23 mouse cellular contexts compared by ENCODE assay signal in the genomic region with DNA sequence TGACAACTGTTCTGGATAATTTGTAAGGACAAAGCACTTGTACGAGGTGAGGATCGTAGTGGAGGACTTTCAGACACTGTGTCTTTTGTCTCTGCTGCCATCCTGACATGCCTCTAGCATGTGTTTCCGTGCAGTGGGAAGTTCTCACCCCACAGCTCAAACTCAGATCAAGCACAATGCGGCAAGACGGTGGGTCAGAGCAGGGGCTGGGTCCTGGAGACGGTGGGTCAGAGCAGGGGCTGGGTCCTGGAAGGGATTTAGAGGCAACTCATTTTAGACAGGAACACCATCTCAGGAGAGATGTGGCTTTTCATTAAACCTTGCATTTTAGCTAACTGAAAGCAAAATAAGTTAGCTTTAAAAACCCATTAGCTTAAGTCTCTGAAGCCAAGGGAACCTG. TPM values are rescaled to one million over a fixed set of nuclear protein-coding genes. Genes with fewer than 3 reads are reported as not detected.
DNase-seq lines count a peak whose midpoint lies in the region; ATAC-seq and TF ChIP-seq lines count a peak whose summit lies in the region.
"Had no signal": no experiment of that assay in that cellular context is flagged by ENCODE, and none has a peak within 500 bp of the region (broad histone marks: within the 10 kb centered on the region; RNA-seq: fewer than 3 reads in every experiment).

No protein-coding gene starts in this region.

- H3K4me3 ChIP-seq in midbrain, embryonic 10.5 days = no peak overlapping the region
- no peak overlapping the region for H3K4me3 ChIP-seq in midbrain, embryonic 13.5 days (replicated peaks)
- no peak overlapping the region for H3K4me3 ChIP-seq in stomach, postnatal 0 days (ENCODE audit: low read depth, low read length)
- H3K4me3 ChIP-seq: embryonic facial prominence, embryonic 10.5 days; embryonic facial prominence, embryonic 12.5 days; forebrain, embryonic 13.5 days; forebrain, embryonic 15.5 days had no signal

- 89% methylated on average over 6 of the region's 6 CpGs for WGBS in midbrain, embryonic 10.5 days
- 72% methylated on average over 6 of the region's 6 CpGs for WGBS in midbrain, embryonic 13.5 days
- 88% methylated on average over 6 of the region's 6 CpGs for WGBS in stomach, postnatal 0 days

- H3K9ac ChIP-seq in midbrain, embryonic 13.5 days (replicated peaks) = no peak overlapping the region
- H3K9ac ChIP-seq in stomach, postnatal 0 days (ENCODE audit: low read length) = no peak overlapping the region
- H3K9ac ChIP-seq: embryonic facial prominence, embryonic 12.5 days; forebrain, embryonic 13.5 days; forebrain, embryonic 15.5 days had no signal

- no peak for ATAC-seq in midbrain, embryonic 13.5 days
- ATAC-seq in stomach, postnatal 0 days (ENCODE audit: low FRiP score, low TSS enrichment) = no peak
- ATAC-seq: activated CD4-positive, CD25-positive, alpha-beta regulatory T cell, adult 4 months; CD4-positive, CD25-positive, alpha-beta regulatory T cell, adult 4 months; forebrain, embryonic 13.5 days; forebrain, embryonic 15.5 days; Patski had no signal

- DNase-seq in heart, adult 11 months = peak; percentile 76
- DNase-seq in heart, adult 18-20 months = no peak
- peak; percentile 9 for DNase-seq in midbrain, embryonic 10.5 days (ENCODE audit: low spot score)
- peak; percentile 6 for DNase-seq in stomach, postnatal 0 days (ENCODE audit: low spot score)
- DNase-seq: adrenal gland, adult 8-10 months; adrenal gland, postnatal 14 days; adrenal gland, postnatal 36 days; B cell, adult 2 months; cerebellum, adult 11-12 months; cerebellum, adult 2 months; cerebellum, adult 9-10 months; cerebellum, postnatal 25 days had no signal

- H3K4me1 ChIP-seq in midbrain, embryonic 10.5 days = 0 out of 2 replicates have a peak, but pooled peaks cover 9% of the 10 kb centered on the region
- H3K4me1 ChIP-seq in midbrain, embryonic 13.5 days (replicated peaks) = no peaks in the 10 kb centered on the region
- H3K4me1 ChIP-seq in stomach, postnatal 0 days (replicated peaks; ENCODE audit: control insufficient read depth, insufficient read depth) = no peaks in the 10 kb centered on the region
- H3K4me1 ChIP-seq: embryonic facial prominence, embryonic 12.5 days; forebrain, embryonic 13.5 days; forebrain, embryonic 15.5 days had no signal

- H3K27me3 ChIP-seq in midbrain, embryonic 10.5 days (ENCODE audit: low read depth, poor library complexity, severe bottlenecking) = no peaks in the 10 kb centered on the region
- H3K27me3 ChIP-seq in midbrain, embryonic 13.5 days = no peaks in the 10 kb centered on the region; the same call in 1 of the 2 replicates
- H3K27me3 ChIP-seq in stomach, postnatal 0 days (ENCODE audit: control insufficient read depth, insufficient read depth, low read length) = no peaks in the 10 kb centered on the region
- H3K27me3 ChIP-seq: CH12.LX; embryonic facial prominence, embryonic 12.5 days; forebrain, embryonic 13.5 days; forebrain, embryonic 15.5 days had no signal

- H3K36me3 ChIP-seq in midbrain, embryonic 10.5 days = no peaks in the 10 kb centered on the region
- no peaks in the 10 kb centered on the region for H3K36me3 ChIP-seq in midbrain, embryonic 13.5 days
- no peaks in the 10 kb centered on the region for H3K36me3 ChIP-seq in stomach, postnatal 0 days (ENCODE audit: control insufficient read depth, insufficient read depth, low read length)
- H3K36me3 ChIP-seq: embryonic facial prominence, embryonic 10.5 days; embryonic facial prominence, embryonic 12.5 days; forebrain, embryonic 15.5 days; G1E had no signal

- H3K9me3 ChIP-seq in midbrain, embryonic 10.5 days (replicated peaks) = no peaks in the 10 kb centered on the region
- no peaks in the 10 kb centered on the region for H3K9me3 ChIP-seq in midbrain, embryonic 13.5 days
- no peaks in the 10 kb centered on the region for H3K9me3 ChIP-seq in stomach, postnatal 0 days (ENCODE audit: control insufficient read depth, low read length)
- H3K9me3 ChIP-seq: embryonic facial prominence, embryonic 10.5 days; embryonic facial prominence, embryonic 12.5 days; forebrain, embryonic 13.5 days; forebrain, embryonic 15.5 days had no signal

- H3K4me2 ChIP-seq in midbrain, embryonic 13.5 days (replicated peaks) = no peak overlapping the region
- H3K4me2 ChIP-seq in stomach, postnatal 0 days (replicated peaks; ENCODE audit: low read depth) = no peak overlapping the region
- H3K4me2 ChIP-seq: embryonic facial prominence, embryonic 12.5 days; forebrain, embryonic 13.5 days; forebrain, embryonic 15.5 days had no signal

- TF ChIP-seq EP300 in stomach, postnatal 0 days (optimal IDR thresholded peaks at IDR 0.05) = no peak

- H3K27ac ChIP-seq in midbrain, embryonic 10.5 days (replicated peaks) = no peak overlapping the region
- no peak overlapping the region for H3K27ac ChIP-seq in midbrain, embryonic 13.5 days
- no peak overlapping the region for H3K27ac ChIP-seq in stomach, postnatal 0 days (replicated peaks)
- H3K27ac ChIP-seq: embryonic facial prominence, embryonic 10.5 days; embryonic facial prominence, embryonic 12.5 days; forebrain, embryonic 13.5 days; forebrain, embryonic 15.5 days had no signal

- TF ChIP-seq CTCF in stomach, postnatal 0 days (IDR thresholded peaks at IDR 0.05; ENCODE audit: low read depth) = no peak

RNA-seq across cellular contexts. Expression of a gene that starts 52.3 kb away (rescaled TPM):
- total RNA-seq in heart, adult 18-20 months (2021) = not detected
- not detected in 2 replicates for polyA plus RNA-seq in midbrain, embryonic 10.5 days (2016; fragmentation: Nextera tagmentation; extraction: Ambion mirVana)
- 2.2 and 2.7 TPM in 2 replicates for polyA plus RNA-seq in midbrain, embryonic 13.5 days (2015; fragmentation: Nextera tagmentation; extraction: Ambion mirVana)
- 0.11 and 0.19 TPM in 2 replicates for polyA plus RNA-seq in stomach, postnatal 0 days (2015; fragmentation: Nextera tagmentation; extraction: Ambion mirVana)
- total RNA-seq: CH12.LX had no signal
- polyA plus RNA-seq: CD4-positive, CD25-positive, alpha-beta regulatory T cell, adult 4 months; embryonic facial prominence, embryonic 10.5 days; forebrain, embryonic 11.5 days; G1E; Patski had no signal

Comparison
In these comparisons a context has a peak if more than half of its experiments do, and no peak if none do; other contexts are left out.
1. DNase-seq: peak in heart, adult 11 months (single experiment), midbrain, embryonic 10.5 days (single experiment) and stomach, postnatal 0 days (single experiment); none in heart, adult 18-20 months (0 of 2).